Mouse (Mus musculus) limb, embryonic 10.5 days (tissue): ENCODE results near the gene Rilpl1. TPM values are rescaled to one million over a fixed set of nuclear protein-coding genes. Genes with fewer than 3 reads are reported as not detected.
A peak's percentile ranks its signal among the peaks of the same experiment; 100 is the strongest.

Experiments used
- DNase-seq: peaks from one replicate; pipeline ENCODE4 v3.0.0-alpha.2; 2017; ENCODE audit warnings: low spot score
- H3K27ac ChIP-seq: fragments of 300-500 bp; sonication (generic); 2 replicates; pipeline ENCODE4 v1.5.1; 2016; ENCODE audit warnings: mild to moderate bottlenecking
- H3K27me3 ChIP-seq: fragments of 300-500 bp; sonication (generic); 2 replicates; pipeline ENCODE4 v1.6.1; 2016; ENCODE audit warnings: low read depth, mild to moderate bottlenecking; ENCODE audit not compliant: poor library complexity, severe bottlenecking
- H3K36me3 ChIP-seq: fragments of 300-500 bp; sonication (generic); 2 replicates; pipeline ENCODE4 v1.6.1; 2016; ENCODE audit warnings: mild to moderate bottlenecking, moderate library complexity
- H3K4me1 ChIP-seq: fragments of 300-500 bp; sonication (generic); 2 replicates; pipeline ENCODE4 v1.6.1; 2016
- H3K4me3 ChIP-seq: fragments of 300-500 bp; sonication (generic); 2 replicates; pipeline ENCODE4 v1.5.1; 2016; ENCODE audit warnings: mild to moderate bottlenecking, moderate library complexity
- H3K9me3 ChIP-seq: fragments of 300-500 bp; sonication (generic); replicated peaks from 2 replicates; pipeline ENCODE4 v1.6.1; 2016; ENCODE audit warnings: mild to moderate bottlenecking
- WGBS: fragments of 180-500 bp; shearing (Covaris S2); methylation state at CpG from one replicate; pipeline ENCODE4 v1.1.7; 2016; 5-methylcytosine and 5-hydroxymethylcytosine counted together
- polyA plus RNA-seq: library from polyadenylated mRNA; unstranded; fragments of >200 nt; fragmentation: Nextera tagmentation; extraction: Ambion mirVana; gene quantifications from 2 replicates; pipeline ENCODE4 v1.2.1, GENCODE M21; 2016

Rilpl1 gene
- polyA plus RNA-seq, 1 experiment from 2014 or later: 25.2 TPM

DNA sequence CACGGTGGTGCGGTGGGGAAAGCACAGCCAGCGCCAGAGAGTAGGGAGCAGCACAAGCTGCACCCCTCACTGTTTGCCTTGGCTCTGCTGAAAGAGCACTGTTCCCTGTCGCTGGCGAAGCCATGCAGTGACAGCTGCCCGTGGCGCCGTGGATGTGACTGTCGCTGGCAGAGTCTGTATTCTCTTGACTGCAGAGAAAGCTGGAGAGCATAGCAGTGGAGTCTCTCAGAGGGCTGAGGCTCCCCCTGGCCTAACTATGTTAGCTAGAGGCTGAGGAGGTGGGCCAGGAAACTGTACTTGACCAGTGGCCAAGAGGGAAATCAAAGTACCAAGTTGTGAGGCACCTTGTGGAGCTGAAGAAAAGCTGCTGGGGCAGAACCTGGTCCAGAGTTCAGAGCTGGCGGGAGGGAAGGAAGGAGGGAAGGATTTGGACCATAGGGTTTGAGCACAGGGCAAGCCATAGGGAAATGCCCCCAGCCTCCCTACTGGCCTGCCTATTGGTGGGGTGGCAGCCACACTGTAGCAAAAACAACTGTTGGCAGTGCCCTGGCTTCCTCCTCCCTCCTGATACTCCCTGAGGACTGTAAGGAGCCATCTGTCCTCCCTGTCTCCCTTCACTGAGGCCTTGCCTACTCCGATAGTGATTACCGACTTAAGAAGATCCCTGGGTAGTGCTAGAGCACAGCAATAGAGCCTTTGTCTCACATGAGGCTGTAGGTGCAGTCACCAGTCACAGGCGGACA is 77.7 kb downstream of the Rilpl1 start:
- Histone ChIP-seq H3K36me3 (peaks cover 100% of the 10 kb centered on the region), H3K27me3 (no peaks in the 10 kb centered on the region), H3K9me3 (no peaks in the 10 kb centered on the region), H3K27ac (no peak overlapping the region), H3K4me1 (peaks cover 13% of the 10 kb centered on the region; the same call in 1 of the 2 replicates), H3K4me3 (no peak overlapping the region)
- DNase-seq: no peak
- WGBS: 89% methylated on average over 13 of the region's 13 CpGs

DNA sequence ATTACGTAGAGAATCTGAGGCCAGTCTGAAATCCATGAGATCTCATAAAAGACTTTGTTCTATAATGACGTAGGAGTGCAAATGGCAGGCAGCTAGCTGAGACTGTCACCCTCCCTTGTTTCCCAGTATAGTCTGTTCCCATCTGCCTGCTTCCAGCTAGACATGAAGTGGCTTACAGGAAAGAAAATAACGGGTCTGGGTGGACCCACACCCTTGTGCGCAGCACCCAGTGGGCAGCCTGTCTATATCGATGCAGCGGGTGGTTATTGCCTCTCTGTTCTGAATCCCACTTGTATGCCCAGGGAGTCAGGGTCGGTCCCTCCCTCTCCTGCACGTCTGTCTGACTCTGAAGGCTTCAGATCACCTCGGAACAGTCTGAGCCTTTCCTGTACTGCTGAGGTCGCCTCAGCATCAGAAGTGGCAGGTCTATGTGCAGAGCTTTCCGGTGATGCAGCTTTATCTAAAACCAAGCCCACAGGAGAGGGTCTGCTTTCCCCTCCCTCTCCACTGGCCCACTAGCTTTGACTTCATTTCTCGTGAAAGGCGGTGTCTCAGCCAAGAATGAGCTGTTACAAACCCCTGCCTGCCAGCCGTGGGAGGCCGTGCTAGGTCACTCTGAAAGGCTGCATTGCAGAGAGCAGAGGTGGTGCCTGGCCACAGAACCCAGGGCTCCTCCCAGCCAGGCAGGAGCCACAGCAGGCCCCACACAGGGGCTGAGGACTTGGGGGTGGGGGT is 78.5 kb downstream of the Rilpl1 start:
- Histone ChIP-seq H3K27ac (no peak overlapping the region; the same call in 1 of the 2 replicates), H3K9me3 (no peaks in the 10 kb centered on the region), H3K4me3 (no peak overlapping the region), H3K27me3 (no peaks in the 10 kb centered on the region), H3K4me1 (peaks cover 13% of the 10 kb centered on the region; the same call in 1 of the 2 replicates), H3K36me3 (peaks cover 100% of the 10 kb centered on the region)
- WGBS: 88% methylated on average over 15 of the region's 15 CpGs
- DNase-seq: no peak

GRCm38 (mm10) chr5:124450641-124451340 is 80.4 kb downstream of the Rilpl1 start:
- Histone ChIP-seq H3K4me3 (no peak overlapping the region), H3K27ac (no peak overlapping the region), H3K27me3 (no peaks in the 10 kb centered on the region), H3K9me3 (no peaks in the 10 kb centered on the region), H3K36me3 (peaks cover 94% of the 10 kb centered on the region), H3K4me1 (peaks cover 29% of the 10 kb centered on the region)
- 90% methylated on average over 16 of the region's 16 CpGs for WGBS
- DNase-seq: no peak

- H3K4me3 ChIP-seq: no peak overlapping the region
- no peak overlapping the region for H3K27ac ChIP-seq
- peaks cover 30% of the 10 kb centered on the region for H3K4me1 ChIP-seq
- no peaks in the 10 kb centered on the region for H3K27me3 ChIP-seq
- DNase-seq: no peak
- H3K9me3 ChIP-seq: no peaks in the 10 kb centered on the region
- 93% methylated on average over 7 of the region's 7 CpGs for WGBS
- peaks cover 87% of the 10 kb centered on the region for H3K36me3 ChIP-seq
These were observed 81.1 kb downstream of the Rilpl1 start for GRCm38 (mm10) chr5:124450051-124450450.

DNA sequence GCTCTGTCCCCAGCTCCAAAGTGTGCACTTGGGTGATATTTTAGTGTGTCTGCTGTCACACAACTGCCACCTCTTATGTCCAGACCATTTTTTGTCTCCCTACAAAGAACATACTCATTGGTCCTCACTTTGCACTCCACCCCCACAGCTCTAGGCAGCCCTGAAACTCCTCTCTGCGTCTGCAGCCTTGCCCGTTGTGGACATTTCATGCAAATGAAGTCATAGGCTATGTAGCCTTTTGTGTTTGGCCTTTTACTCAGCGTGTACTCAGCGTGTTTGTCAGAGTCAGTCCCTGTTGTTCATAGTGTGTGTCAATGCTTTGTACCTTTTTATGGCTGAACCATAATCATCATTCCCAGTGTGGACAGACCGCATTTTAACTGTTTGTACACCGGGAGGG is 81.7 kb downstream of the Rilpl1 start:
- H3K9me3 ChIP-seq: no peaks in the 10 kb centered on the region
- no peak for DNase-seq
- no peak overlapping the region for H3K27ac ChIP-seq
- no peak overlapping the region for H3K4me3 ChIP-seq
- WGBS: 93% methylated on average over 6 of the region's 6 CpGs
- H3K36me3 ChIP-seq: peaks cover 81% of the 10 kb centered on the region
- H3K4me1 ChIP-seq: peaks cover 36% of the 10 kb centered on the region
- no peaks in the 10 kb centered on the region for H3K27me3 ChIP-seq

GRCm38 (mm10) chr5:124446301-124446881 is 84.8 kb downstream of the Rilpl1 start:
- H3K4me1 ChIP-seq: peaks cover 28% of the 10 kb centered on the region
- under 1% methylated on average over 15 of the region's 15 CpGs for WGBS
- no peaks in the 10 kb centered on the region for H3K27me3 ChIP-seq
- H3K36me3 ChIP-seq: peaks cover 55% of the 10 kb centered on the region
- DNase-seq: peak; percentile 75
- H3K27ac ChIP-seq: peak overlapping the region; percentile 94
- H3K9me3 ChIP-seq: no peaks in the 10 kb centered on the region
- peak overlapping the region; percentile 95 for H3K4me3 ChIP-seq

DNA sequence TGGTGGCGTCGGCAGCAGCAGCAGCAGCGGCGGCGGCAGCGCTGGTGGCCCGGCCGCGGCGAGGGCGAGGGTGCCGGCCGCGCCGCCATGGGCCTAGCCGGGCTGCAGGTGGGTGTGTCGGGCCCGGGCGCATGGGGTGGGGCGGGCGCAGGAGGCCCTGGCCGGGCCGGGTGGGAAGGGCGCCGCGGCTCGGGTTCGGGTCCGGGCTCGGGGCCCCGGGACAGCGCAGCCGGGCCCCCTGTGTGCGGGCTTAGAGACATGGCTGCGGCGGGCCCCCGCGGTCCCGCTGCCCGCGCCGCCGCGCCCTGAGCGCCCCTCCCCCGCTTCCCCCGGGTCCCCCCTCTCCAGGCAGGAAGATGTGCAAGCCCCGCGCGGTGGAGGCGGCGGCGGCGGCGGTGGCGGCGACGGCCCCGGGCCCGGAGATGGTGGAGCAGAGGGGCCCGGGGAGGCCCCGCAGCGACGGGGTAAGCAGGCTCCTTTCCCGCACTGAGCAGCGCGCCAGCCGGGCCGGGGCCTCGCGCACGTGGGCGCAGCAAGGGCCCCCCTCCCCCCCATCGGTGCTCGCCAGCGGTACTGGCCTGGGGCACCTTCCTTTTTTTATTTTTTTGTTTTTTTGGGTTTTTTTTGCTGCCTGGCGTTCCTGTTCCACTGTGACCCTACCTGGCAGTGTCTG is 85.4 kb downstream of the Rilpl1 start:
- Histone ChIP-seq H3K4me3 (peak overlapping the region; percentile 95), H3K27me3 (no peaks in the 10 kb centered on the region), H3K9me3 (no peaks in the 10 kb centered on the region), H3K36me3 (peaks cover 49% of the 10 kb centered on the region), H3K4me1 (peaks cover 31% of the 10 kb centered on the region), H3K27ac (peak overlapping the region; percentile 94)
- 2% methylated on average over 73 of the region's 77 CpGs for WGBS
- peak; percentile 76 for DNase-seq

DNA sequence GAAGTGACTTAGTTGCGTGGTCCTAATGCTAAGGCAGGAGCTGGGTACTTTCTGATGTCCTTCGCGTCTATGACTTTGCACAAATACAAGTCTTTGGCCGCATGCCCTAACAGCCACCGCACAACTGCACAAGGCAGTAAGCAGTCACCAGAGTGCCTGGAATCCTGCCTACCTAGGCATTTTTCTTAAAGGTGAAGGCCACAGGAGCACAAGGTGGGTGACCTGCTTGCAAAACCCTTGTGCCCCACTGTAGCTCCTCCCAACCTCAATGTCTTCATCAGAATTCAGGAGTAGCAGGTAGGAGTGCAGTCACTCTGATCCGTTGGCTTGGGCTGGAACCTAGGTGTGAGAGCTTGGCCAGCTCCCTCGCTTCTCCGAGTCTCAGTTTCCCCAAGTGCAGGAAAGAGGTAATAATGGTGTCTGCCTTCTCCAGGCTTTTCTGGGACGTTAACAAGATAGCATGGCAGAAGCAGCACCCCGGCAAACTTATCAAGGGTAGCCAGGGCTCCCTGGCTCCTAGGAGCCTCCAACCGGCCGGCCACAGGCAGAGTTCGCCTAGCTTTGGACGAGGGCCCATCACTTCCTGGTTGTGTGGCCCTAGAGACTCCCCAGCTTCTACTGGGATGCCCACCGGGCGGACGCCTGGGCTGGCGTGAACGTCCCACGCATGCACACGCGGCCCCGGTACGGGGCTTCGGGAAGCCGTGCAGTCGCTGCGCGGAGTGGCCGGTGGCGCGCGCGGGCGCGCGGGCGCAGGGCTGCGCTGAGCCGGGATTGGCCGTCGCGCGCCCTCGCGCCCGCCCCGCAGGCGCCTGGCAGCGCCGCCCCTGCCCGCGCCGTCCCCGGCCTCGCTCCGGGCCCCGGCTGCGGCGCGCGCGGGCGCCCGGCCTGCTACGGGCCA is 86.3 kb downstream of the Rilpl1 start:
- peaks cover 34% of the 10 kb centered on the region for H3K4me1 ChIP-seq
- peak; percentile 76 for DNase-seq
- H3K27ac ChIP-seq: peak overlapping the region; percentile 94
- H3K27me3 ChIP-seq: no peaks in the 10 kb centered on the region
- 16% methylated on average over 66 of the region's 66 CpGs for WGBS
- peak overlapping the region; percentile 95 for H3K4me3 ChIP-seq
- no peaks in the 10 kb centered on the region for H3K9me3 ChIP-seq
- peaks cover 40% of the 10 kb centered on the region for H3K36me3 ChIP-seq

GRCm38 (mm10) chr5:124444208-124444607 is 87.0 kb downstream of the Rilpl1 start:
- no peak for DNase-seq
- Histone ChIP-seq H3K36me3 (peaks cover 33% of the 10 kb centered on the region), H3K9me3 (no peaks in the 10 kb centered on the region), H3K27ac (no peak overlapping the region), H3K4me3 (peak overlapping the region; percentile 95; the same call in 1 of the 2 replicates), H3K27me3 (no peaks in the 10 kb centered on the region), H3K4me1 (peaks cover 34% of the 10 kb centered on the region)
- WGBS: 75% methylated on average over 3 of the region's 3 CpGs
